Mouse (Mus musculus) CH12.LX (cell line): ENCODE data around the gene Itsn1.

Experiments
- CTCF ChIP-seq, 2 experiments: IDR thresholded peaks in 1 of 2; conservative IDR thresholded peaks in 1 of 2; 2 replicates each; pipeline ENCODE4 v1.5.1; 2011 to 2012; ENCODE audit warnings: low read depth in 2 of 2, low read length in 2 of 2, improper control_type of control experiment in 1 of 2, inconsistent platforms in 1 of 2, mild to moderate bottlenecking in 1 of 2, moderate library complexity in 1 of 2
- MAZ ChIP-seq: IDR thresholded peaks from 2 replicates; pipeline ENCODE4 v1.6.1; 2012; ENCODE audit warnings: low read depth, mild to moderate bottlenecking, inconsistent platforms, low read length, improper control_type of control experiment, moderate library complexity
- MEF2A ChIP-seq: IDR thresholded peaks from 2 replicates; pipeline ENCODE4 v1.6.1; 2014; ENCODE audit warnings: low read depth, mild to moderate bottlenecking, inconsistent platforms, low read length, improper control_type of control experiment, borderline replicate concordance
- MXI1 ChIP-seq: IDR thresholded peaks from 2 replicates; pipeline ENCODE4 v1.6.1; 2011; ENCODE audit warnings: mild to moderate bottlenecking, low read depth, low read length, improper control_type of control experiment
- NELFE ChIP-seq: IDR thresholded peaks from 2 replicates; pipeline ENCODE4 v1.6.1; 2011; ENCODE audit warnings: low read depth, low read length, improper control_type of control experiment
- POLR2A ChIP-seq: IDR thresholded peaks from 2 replicates; pipeline ENCODE4 v1.6.1; 2011; ENCODE audit warnings: low read depth, mild to moderate bottlenecking, improper control_type of control experiment, low read length
- UBTF ChIP-seq: IDR thresholded peaks from 2 replicates; pipeline ENCODE4 v1.6.1; 2012; ENCODE audit warnings: low read depth, mild to moderate bottlenecking, inconsistent platforms, low read length, improper control_type of control experiment, moderate library complexity
- USF2 ChIP-seq: conservative IDR thresholded peaks from 2 replicates; pipeline ENCODE4 v1.6.1; 2011; ENCODE audit warnings: low read depth, low read length, improper control_type of control experiment
- ZC3H11A ChIP-seq: IDR thresholded peaks from 2 replicates; pipeline ENCODE4 v1.6.1; 2012; ENCODE audit warnings: low read depth, mild to moderate bottlenecking, inconsistent platforms, low read length, improper control_type of control experiment

GRCm38 (mm10) chr16:91793507-91794278 is 64.6 kb downstream of the Itsn1 start:
- peak; percentile 59 for TF ChIP-seq MXI1
- TF ChIP-seq MAZ, result no peak
- no peak for TF ChIP-seq NELFE
- TF ChIP-seq ZC3H11A, result no peak
- no peak for TF ChIP-seq POLR2A
- TF ChIP-seq CTCF (conservative IDR thresholded peaks at IDR 0.05 in 1 of 2, IDR thresholded peaks at IDR 0.05 in 1 of 2; ENCODE audit: low read depth in 2 of 2, low read length in 2 of 2), result no peak
- no peak for TF ChIP-seq USF2
- TF ChIP-seq UBTF, result no peak
- peak; percentile 72 for TF ChIP-seq MEF2A
